Mouse (Mus musculus) heart, postnatal 25 days (tissue): ENCODE data around the gene Inpp1. TPM values are rescaled to one million over a fixed set of nuclear protein-coding genes. Genes with fewer than 3 reads are reported as not detected.
"Not testable (repeated sequence)": the region's sequence is repeated elsewhere in the genome, so short reads cannot be mapped to it uniquely, and the experiment has no call there.

Source experiments
- DNase-seq: peaks from one replicate; pipeline ENCODE4 v3.0.0; 2022; ENCODE audit warnings: low spot score
- intact Hi-C: fragments of 180-260 bp; cut with DNase I; formaldehyde crosslinking; loops from one replicate; pipeline ENCODE4 v1.15.1; 2025
- total RNA-seq, 2 experiments: library from RNA; stranded (reverse); gene quantifications; 2 replicates each; pipeline ENCODE4 v1.2.3; 2021

The Inpp1 gene
- total RNA-seq: 10 to 100 TPM; 15.6 to 17.9 TPM

DNA sequence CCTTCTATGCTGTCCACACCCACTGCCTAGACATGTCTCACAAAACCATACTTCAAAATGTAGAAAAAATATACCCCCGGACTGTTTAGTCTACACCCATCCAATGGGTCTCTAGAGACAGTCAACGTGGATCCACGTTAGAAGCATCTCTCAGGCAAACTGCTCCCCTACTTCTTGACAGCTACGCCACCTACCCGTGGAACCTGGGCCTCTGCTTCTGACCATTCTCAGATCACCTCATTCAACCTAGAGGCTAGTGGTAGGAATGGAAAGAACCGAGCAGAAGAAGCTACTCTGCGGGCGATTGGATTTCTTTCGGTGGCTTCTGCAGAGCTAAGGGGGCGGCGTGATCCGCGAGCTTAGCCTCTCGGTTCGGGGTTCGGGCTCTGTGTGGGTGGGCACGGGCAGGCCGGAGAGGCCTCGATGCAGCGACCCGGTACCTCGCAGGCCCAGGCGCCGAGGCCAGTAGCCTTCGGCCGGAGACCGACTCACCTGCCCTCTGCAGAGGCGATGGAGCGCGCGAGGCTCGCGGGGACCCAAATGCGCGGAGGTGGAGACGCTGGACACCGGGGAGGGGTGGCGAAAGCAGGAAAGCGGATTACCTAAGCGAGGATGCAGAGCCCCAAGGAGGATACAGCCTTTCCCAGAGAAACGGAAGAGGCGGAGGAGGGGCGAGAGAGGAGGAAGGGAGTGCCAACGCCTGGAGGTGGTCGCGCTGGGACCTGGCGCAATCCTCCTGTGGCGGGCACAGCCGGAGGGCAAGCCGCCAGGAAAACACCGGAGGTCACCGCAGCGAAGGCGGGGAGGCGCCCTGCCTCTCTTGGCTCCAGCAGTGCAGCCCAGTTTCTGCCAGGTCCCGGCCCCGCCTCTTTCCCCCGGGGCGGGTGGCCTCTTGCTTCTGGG is at the start of gene Inpp1:
TSS of gene Inpp1 (minus strand) at position 779 of the 903 bp plus-strand sequence.
- intact Hi-C loops: loop anchor here (5.0 kb wide), 2 partner anchors 70 to 185 kb away; partner anchors contain the start of gene Nemp2
- DNase-seq: peak; percentile 80

DNA sequence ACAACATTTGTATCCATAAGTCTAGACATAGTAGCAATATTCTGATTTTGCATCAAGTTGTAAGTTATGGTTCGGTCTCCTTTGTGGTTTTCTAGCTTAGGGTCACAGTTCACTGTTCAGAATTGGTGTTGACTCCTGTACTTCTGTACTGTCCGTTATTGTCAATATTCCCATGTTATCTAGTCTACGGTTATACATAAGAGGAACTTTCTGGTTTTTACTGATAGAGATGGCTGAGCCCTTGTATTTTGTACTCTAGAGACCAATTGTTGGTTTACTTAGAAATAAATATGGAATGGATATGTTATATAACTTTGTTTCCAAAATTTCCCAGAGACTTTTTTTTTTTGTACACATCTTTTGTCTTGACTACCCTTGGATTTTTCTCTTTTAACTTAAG is 48.5 kb upstream of the Inpp1 start:
- DNase-seq: no peak
- intact Hi-C loops: no loop called here

DNA sequence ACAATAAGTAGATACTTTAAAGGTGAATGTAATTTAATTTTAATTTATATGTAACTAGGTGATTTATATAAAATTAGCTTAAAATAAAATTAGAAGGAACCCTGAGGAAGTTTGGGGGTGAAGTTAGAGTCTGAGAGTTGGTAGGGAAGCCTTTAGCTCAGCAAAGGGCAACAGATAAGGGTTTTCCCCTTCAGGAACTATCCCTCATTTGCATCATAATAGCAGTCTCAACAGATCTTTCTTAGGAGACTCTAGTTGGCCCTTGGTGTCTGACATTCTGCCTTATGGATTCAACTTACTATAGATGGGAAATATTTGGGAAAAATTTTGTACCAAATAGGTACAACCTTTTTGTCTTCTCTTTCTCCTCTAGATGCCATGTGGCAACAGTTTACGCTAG is 46.7 kb upstream of the Inpp1 start:
- DNase-seq: no peak
- intact Hi-C loops: no loop called here

GRCm38 (mm10) chr1:52855904-52856601 is 38.6 kb upstream of the Inpp1 start:
- no peak for DNase-seq
- intact Hi-C loops: no loop called here

DNA sequence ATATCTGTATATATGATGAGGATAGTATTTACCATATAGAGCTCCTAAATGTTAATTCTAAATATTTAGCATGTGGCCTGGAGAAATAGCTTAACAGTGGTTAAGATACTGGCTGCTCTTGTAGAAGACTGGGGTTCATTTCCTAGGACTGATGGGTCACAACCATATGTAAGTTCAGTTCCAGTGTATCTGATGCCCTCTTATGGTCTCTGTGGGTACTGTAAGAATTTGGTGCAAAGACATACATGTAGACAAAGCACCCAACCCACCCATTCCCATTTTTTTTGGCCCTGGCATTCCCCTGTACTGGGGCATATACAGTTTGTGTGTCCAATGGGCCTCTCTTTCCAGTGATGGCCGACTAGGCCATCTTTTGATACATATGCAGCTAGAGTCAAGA is 36.5 kb upstream of the Inpp1 start:
- DNase-seq, intact Hi-C loops: not testable (repeated sequence)

DNA sequence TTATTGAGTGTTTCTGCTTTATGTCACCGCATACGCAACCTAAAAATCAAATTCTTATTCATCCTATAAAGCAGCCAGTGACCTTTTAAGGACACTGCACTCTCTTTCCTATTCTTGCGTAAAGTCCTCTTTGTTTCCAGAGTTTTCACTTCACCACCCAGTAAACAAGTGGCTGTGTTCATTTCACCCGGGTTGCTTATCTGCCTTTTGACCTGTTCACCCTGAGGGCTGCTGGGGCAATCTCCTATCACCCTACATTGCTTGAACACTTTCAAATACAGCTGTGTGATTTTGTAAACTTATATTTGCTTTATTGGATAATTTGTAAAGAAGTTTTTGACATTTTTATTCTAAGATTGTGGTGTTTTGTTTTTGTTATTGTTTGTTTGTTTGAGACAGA is 31.9 kb upstream of the Inpp1 start:
- intact Hi-C loops: no loop called here
- no peak for DNase-seq

GRCm38 (mm10) chr1:52846556-52846955 is 29.1 kb upstream of the Inpp1 start:
- no peak for DNase-seq
- intact Hi-C loops: no loop called here

GRCm38 (mm10) chr1:52844782-52845665 is 27.5 kb upstream of the Inpp1 start, which contains the start of gene Hibch:
Gene Hibch, plus strand, starts transcription at chr1:52844929.
- intact Hi-C loops: loop anchor here (5.0 kb wide), 1 partner anchor 198 kb away; no protein-coding TSS in a partner anchor
- DNase-seq: peak; percentile 99

- DNase-seq: no peak
- intact Hi-C loops: loop anchor here (5.0 kb wide), 1 partner anchor 197 kb away; no protein-coding TSS in a partner anchor
Observed at GRCm38 (mm10) chr1:52844354-52844753, 26.9 kb upstream of the Inpp1 start.

DNA sequence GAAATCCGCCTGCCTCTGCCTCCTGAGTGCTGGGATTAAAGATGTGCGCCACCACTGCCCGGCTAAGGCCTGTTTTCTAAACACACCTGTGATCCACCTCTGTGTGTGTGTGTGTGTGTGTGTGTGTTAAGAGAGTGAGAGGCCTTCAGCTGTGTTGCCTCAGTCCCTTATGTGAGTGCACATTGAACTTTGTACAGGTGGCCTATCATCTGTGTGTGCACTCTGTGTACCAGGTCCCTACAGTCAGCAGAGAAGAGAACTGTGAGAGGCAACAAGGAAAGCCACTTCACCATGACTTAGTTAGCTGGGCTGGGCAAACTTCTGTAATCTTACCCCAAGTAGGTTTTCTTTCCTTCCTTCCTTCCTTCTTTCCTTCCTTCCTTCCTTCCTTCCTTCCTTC is 21.6 kb upstream of the Inpp1 start:
- intact Hi-C loops: no loop called here
- DNase-seq: no peak

- no peak for DNase-seq
- intact Hi-C loops: loop anchor here (2.0 to 5.0 kb wide), 3 partner anchors 25 to 185 kb away; partner anchors contain the start of gene Nemp2
Observed at GRCm38 (mm10) chr1:52817813-52818147, 292 bp upstream of the Inpp1 start.

DNA sequence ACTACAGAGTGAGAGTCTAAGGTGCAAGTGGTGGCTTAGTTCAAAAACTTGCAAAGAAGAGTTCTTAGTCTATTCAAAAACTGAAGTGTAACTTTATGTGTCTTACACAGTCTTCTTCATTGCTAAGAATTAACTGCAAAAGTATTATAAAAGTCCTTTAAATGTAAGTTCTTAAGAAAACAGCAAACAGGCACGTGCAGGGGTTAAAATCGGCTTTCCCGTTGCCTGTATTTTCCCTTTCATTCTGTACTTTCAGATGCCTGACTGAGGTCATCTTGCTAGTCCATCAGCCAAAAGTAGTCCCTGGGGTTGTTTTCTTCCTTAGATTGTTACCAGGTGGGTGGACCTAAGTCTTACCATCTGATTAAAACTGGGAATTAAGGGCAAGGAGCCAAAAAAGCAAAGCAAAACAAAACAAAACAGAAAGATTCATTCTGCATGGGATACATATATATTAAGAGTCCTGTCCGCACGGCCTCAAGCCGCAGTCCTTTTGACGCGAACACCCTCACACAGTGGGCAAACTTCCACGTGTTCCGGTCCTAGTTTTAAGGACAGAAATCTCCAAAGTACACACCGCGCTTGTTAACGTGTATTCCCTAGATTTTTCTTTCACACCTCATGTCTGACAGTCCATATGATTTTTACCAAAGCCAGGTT is 1.1 kb downstream of the Inpp1 start:
- intact Hi-C loops: loop anchor here (5.0 kb wide), 2 partner anchors 69 to 184 kb away; partner anchors contain the start of gene Nemp2
- DNase-seq: no peak

GRCm38 (mm10) chr1:52808456-52808855 is 9.0 kb downstream of the Inpp1 start:
- DNase-seq: no peak
- intact Hi-C loops: no loop called here

GRCm38 (mm10) chr1:52805041-52805440 is 12.4 kb downstream of the Inpp1 start:
- DNase-seq: no peak
- intact Hi-C loops: no loop called here

- intact Hi-C loops: no loop called here
- no peak for DNase-seq
Observed at GRCm38 (mm10) chr1:52802406-52802975, 15.0 kb downstream of the Inpp1 start.

GRCm38 (mm10) chr1:52801651-52802050 is 15.8 kb downstream of the Inpp1 start:
- DNase-seq: no peak
- intact Hi-C loops: no loop called here

GRCm38 (mm10) chr1:52800340-52800740 is 17.1 kb downstream of the Inpp1 start:
- intact Hi-C loops: no loop called here
- no peak for DNase-seq

DNA sequence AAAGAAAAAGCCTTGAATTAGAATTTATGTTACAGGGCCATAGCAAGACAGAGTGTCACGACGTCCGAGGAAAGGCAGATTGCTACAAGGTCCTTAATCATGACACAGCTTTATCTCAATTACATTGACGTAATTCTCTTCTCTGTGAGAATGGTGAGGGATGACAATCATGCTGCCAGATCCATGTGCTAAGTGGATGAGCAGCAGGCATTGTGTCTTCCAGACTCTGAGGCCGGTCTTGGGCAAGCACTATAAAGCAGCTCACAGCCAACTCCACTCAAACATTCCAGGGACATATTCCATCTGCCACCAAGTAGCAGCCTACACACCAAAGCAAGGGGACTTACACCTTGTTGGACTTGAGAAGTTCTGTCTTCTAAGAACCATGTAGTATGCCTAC is 17.7 kb downstream of the Inpp1 start:
- intact Hi-C loops: no loop called here

More for the DNA sequence above, 17.7 kb downstream of the Inpp1 start:
- no peak for DNase-seq
